Mouse (Mus musculus) liver, embryonic 13.5 days (tissue): Measurements from ENCODE around the gene Gimap8. TPM values are rescaled to one million over a fixed set of nuclear protein-coding genes. Genes with fewer than 3 reads are reported as not detected.
"Not testable (repeated sequence)": the region's sequence is repeated elsewhere in the genome, so short reads cannot be mapped to it uniquely, and the experiment has no call there.

ENCODE experiments used
- ATAC-seq: fragments of 200-750 bp; cut with Nextera tagmentation; 2 replicates; pipeline ENCODE4 v1.8.0; 2017; ENCODE audit warnings: low read depth, mild to moderate bottlenecking, moderate number of reproducible peaks, moderate library complexity
- DNase-seq: peaks from one replicate; pipeline ENCODE4 v3.0.0; 2022
- H3K27ac ChIP-seq: fragments of 300-500 bp; sonication (generic); 2 replicates; pipeline ENCODE4 v1.5.1; 2015; ENCODE audit warnings: moderate library complexity, mild to moderate bottlenecking, inconsistent platforms
- H3K27me3 ChIP-seq: fragments of 300-500 bp; sonication (generic); 2 replicates; pipeline ENCODE4 v1.6.1; 2015; ENCODE audit warnings: mild to moderate bottlenecking, inconsistent platforms
- H3K36me3 ChIP-seq: fragments of 300-500 bp; sonication (generic); 2 replicates; pipeline ENCODE4 v1.6.1; 2015; ENCODE audit warnings: mild to moderate bottlenecking, inconsistent platforms
- H3K4me1 ChIP-seq: fragments of 300-500 bp; sonication (generic); replicated peaks from 2 replicates; pipeline ENCODE4 v1.6.1; 2015; ENCODE audit warnings: inconsistent platforms
- H3K4me2 ChIP-seq: fragments of 300-500 bp; sonication (generic); 2 replicates; pipeline ENCODE4 v1.6.1; 2015; ENCODE audit warnings: inconsistent platforms, mild to moderate bottlenecking, moderate library complexity
- H3K4me3 ChIP-seq: fragments of 300-500 bp; sonication (generic); replicated peaks from 2 replicates; pipeline ENCODE4 v1.5.1; 2015; ENCODE audit warnings: mild to moderate bottlenecking, inconsistent platforms
- H3K9ac ChIP-seq: fragments of 300-500 bp; sonication (generic); 2 replicates; pipeline ENCODE4 v1.6.1; 2015; ENCODE audit warnings: mild to moderate bottlenecking, inconsistent platforms
- H3K9me3 ChIP-seq: fragments of 300-500 bp; sonication (generic); replicated peaks from 2 replicates; pipeline ENCODE4 v1.6.1; 2016; ENCODE audit warnings: inconsistent platforms
- WGBS: fragments of 180-500 bp; shearing (Covaris S2); methylation state at CpG from one replicate; pipeline ENCODE4 v1.1.7; 2015; ENCODE audit not compliant: insufficient replicate concordance; 5-methylcytosine and 5-hydroxymethylcytosine counted together
- polyA plus RNA-seq: library from polyadenylated mRNA; unstranded; fragments of >200 nt; fragmentation: Nextera tagmentation; extraction: Ambion mirVana; gene quantifications from 2 replicates; pipeline ENCODE4 v1.2.1, GENCODE M21; 2015

Gimap8 gene
- 0.73 and 0.93 TPM in 2 replicates for polyA plus RNA-seq

DNA sequence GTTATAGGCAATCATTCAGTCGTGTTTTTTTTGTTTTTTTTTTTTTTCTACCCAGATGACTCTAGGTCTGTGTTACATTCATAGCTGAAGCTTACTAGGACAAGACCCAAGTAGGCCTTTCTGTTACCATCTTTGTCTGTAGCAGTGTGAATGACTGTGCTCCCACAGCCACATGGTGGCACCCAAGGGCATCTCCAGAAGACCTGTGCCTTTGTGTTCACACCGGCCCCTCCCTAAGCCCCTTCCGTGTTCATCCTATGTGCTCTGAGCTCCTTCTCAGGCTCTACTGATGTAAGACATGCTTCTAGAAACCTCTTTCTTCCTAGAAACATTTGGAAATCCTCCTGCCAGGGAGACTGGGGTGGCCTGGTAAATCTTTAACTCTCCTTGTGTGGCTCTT, at the start of gene Gimap8:
Gimap8 (plus strand) TSS at position 240 of the 400 bp plus-strand sequence.
- H3K4me3 ChIP-seq, result no peak within 1 kb of the TSS
- H3K9me3 ChIP-seq, result no peaks in the 10 kb centered on the region
- 13% methylated on average over 3 of the region's 3 CpGs for WGBS
- no peak within 1 kb of the TSS; the same call in 1 of the 2 replicates for H3K4me2 ChIP-seq
- DNase-seq (no peak), ATAC-seq (no peak)
- no peaks in the 10 kb centered on the region for H3K36me3 ChIP-seq
- H3K4me1 ChIP-seq, result peaks cover 3% of the 10 kb centered on the region; the same call in 1 of the 2 replicates
- H3K27me3 ChIP-seq, result no peaks in the 10 kb centered on the region; the same call in 1 of the 2 replicates
- H3K9ac ChIP-seq, result no peak within 1 kb of the TSS
- no peak within 1 kb of the TSS for H3K27ac ChIP-seq

GRCm38 (mm10) chr6:48600594-48600993, 46.4 kb upstream of the Gimap8 start:
- Histone ChIP-seq H3K36me3 (peaks cover 44% of the 10 kb centered on the region), H3K4me1 (peaks cover 45% of the 10 kb centered on the region), H3K27me3 (no peaks in the 10 kb centered on the region), H3K9me3 (peaks cover 12% of the 10 kb centered on the region; the same call in 1 of the 2 replicates), H3K4me2 (peak overlapping the region; percentile 95; the same call in 1 of the 2 replicates), H3K4me3 (no peak overlapping the region), H3K9ac (no peak overlapping the region), H3K27ac (no peak overlapping the region)
- no peak for DNase-seq
- no peak for ATAC-seq
- WGBS, result 59% methylated on average over 1 of the region's 1 CpGs

- peak; percentile 99 for ATAC-seq
- Histone ChIP-seq H3K9me3 (peaks cover 8% of the 10 kb centered on the region; the same call in 1 of the 2 replicates), H3K36me3 (peaks cover 37% of the 10 kb centered on the region), H3K27ac (peak within 1 kb of the TSS; percentile 75), H3K27me3 (no peaks in the 10 kb centered on the region), H3K4me1 (peaks cover 45% of the 10 kb centered on the region), H3K9ac (peak within 1 kb of the TSS; percentile 72), H3K4me2 (peak within 1 kb of the TSS; percentile 95), H3K4me3 (peak within 1 kb of the TSS; percentile 72)
- DNase-seq, result peak; percentile 90
- WGBS, result 5% methylated on average over 42 of the region's 42 CpGs
Observed at GRCm38 (mm10) chr6:48601271-48602079, 45.6 kb upstream of the Gimap8 start, which contains the start of gene Zfp775. Gene Zfp775 (plus strand): TSS chr6:48602063.

GRCm38 (mm10) chr6:48602080-48602741, 44.8 kb upstream of the Gimap8 start:
- peak; percentile 65 for ATAC-seq
- WGBS, result 2% methylated on average over 28 of the region's 28 CpGs
- Histone ChIP-seq H3K27me3 (no peaks in the 10 kb centered on the region), H3K9me3 (peaks cover 1% of the 10 kb centered on the region; the same call in 1 of the 2 replicates), H3K9ac (peak overlapping the region; percentile 72), H3K4me2 (peak overlapping the region; percentile 95), H3K4me3 (peak overlapping the region; percentile 72), H3K4me1 (peaks cover 45% of the 10 kb centered on the region), H3K27ac (peak overlapping the region; percentile 75), H3K36me3 (peaks cover 30% of the 10 kb centered on the region)
- DNase-seq, result peak; percentile 20

DNA sequence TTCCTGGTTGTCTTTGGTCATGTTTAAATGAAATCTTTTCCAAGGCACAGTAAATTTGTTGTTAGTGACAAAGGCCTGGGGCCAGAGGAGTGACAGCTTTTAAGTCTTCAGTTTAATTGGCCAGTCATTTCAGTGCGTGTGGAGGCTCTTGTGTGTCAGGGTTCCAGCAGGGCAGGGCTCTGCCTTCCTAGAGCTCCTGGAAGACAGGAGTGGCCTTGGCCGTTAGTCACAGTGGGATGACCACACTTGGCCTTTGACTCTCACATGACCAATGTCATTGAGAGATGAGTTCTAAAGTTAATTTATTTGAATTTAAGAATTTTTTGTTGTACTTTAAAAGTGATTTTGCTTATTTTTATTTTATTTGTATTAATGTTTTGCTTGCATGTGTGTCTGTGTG, 38.9 kb upstream of the Gimap8 start:
- H3K27me3 ChIP-seq, result no peaks in the 10 kb centered on the region
- DNase-seq (no peak), ATAC-seq (no peak)
- 79% methylated on average over 2 of the region's 2 CpGs for WGBS
- H3K27ac ChIP-seq, result no peak overlapping the region
- no peaks in the 10 kb centered on the region for H3K36me3 ChIP-seq
- peaks cover 10% of the 10 kb centered on the region for H3K4me1 ChIP-seq
- no peak overlapping the region for H3K4me2 ChIP-seq
- H3K9me3 ChIP-seq, result no peaks in the 10 kb centered on the region
- no peak overlapping the region for H3K4me3 ChIP-seq
- H3K9ac ChIP-seq, result no peak overlapping the region

- DNase-seq (no peak), ATAC-seq (peak; percentile 53)
- WGBS, result 44% methylated on average over 7 of the region's 7 CpGs
- Histone ChIP-seq H3K4me2 (no peak overlapping the region), H3K27ac (no peak overlapping the region), H3K27me3 (no peaks in the 10 kb centered on the region), H3K4me1 (peaks cover 8% of the 10 kb centered on the region), H3K9ac (no peak overlapping the region), H3K36me3 (peaks cover 3% of the 10 kb centered on the region; the same call in 1 of the 2 replicates), H3K4me3 (no peak overlapping the region), H3K9me3 (no peaks in the 10 kb centered on the region)
Observed at GRCm38 (mm10) chr6:48609512-48609911, 37.5 kb upstream of the Gimap8 start.

DNA sequence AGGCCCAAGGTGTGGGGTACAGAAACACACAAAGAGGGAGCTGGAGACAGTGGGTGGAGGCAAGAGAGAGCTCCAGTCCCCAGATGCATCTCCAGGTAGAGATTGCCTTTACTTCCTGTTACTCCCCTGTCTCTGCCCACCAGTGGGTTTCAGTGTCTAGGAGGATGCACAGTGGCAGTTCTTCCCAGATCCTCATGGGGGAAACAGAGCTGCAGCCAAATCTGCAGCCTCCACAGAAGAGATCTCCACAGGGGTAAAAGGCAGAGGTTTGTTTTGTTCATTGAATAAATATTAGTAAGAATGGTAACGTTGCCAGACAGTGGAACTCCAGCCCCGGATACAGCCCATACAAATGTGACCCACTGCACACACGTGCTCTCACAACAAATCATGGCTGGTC, 36.4 kb upstream of the Gimap8 start:
- Histone ChIP-seq H3K9me3 (no peaks in the 10 kb centered on the region), H3K4me3 (no peak overlapping the region), H3K36me3 (peaks cover 3% of the 10 kb centered on the region; the same call in 1 of the 2 replicates), H3K27ac (no peak overlapping the region), H3K9ac (no peak overlapping the region), H3K27me3 (no peaks in the 10 kb centered on the region), H3K4me1 (peaks cover 8% of the 10 kb centered on the region), H3K4me2 (no peak overlapping the region)
- ATAC-seq (no peak), DNase-seq (no peak)
- WGBS, result 64% methylated on average over 3 of the region's 3 CpGs

GRCm38 (mm10) chr6:48613464-48613863, 33.6 kb upstream of the Gimap8 start:
- no peaks in the 10 kb centered on the region for H3K27me3 ChIP-seq
- H3K9ac ChIP-seq, result no peak overlapping the region
- H3K36me3 ChIP-seq, result peaks cover 3% of the 10 kb centered on the region; the same call in 1 of the 2 replicates
- DNase-seq (no peak), ATAC-seq (no peak)
- H3K4me1 ChIP-seq, result peaks cover 8% of the 10 kb centered on the region
- no peak overlapping the region for H3K4me3 ChIP-seq
- no peaks in the 10 kb centered on the region for H3K9me3 ChIP-seq
- WGBS, result 64% methylated on average over 4 of the region's 4 CpGs
- H3K4me2 ChIP-seq, result no peak overlapping the region
- H3K27ac ChIP-seq, result no peak overlapping the region

DNA sequence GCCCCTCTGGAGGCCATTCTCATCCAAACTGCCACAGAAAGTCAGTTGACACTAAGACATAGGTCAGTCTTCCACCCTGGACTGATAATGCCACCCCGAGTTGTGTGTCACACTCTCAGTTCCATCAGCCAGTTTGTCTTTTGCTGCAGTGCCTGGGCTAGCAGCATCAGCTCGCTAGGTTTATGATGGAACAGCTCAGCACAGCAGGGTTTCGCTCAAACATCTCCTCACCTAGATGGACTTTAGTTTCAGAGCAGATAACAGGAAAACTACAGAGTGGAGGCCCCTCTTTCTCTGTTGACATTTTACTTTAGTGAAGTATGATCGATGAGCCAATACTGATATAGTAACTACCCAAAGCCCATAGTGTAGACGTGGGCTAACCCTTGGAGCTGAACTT, 32.3 kb upstream of the Gimap8 start:
- no peak overlapping the region for H3K4me2 ChIP-seq
- ATAC-seq, result peak; percentile 43; the same call in 1 of the 2 replicates

GRCm38 (mm10) chr6:48620031-48620430, 27.0 kb upstream of the Gimap8 start:
- no peaks in the 10 kb centered on the region for H3K27me3 ChIP-seq
- peaks cover 16% of the 10 kb centered on the region for H3K36me3 ChIP-seq
- no peaks in the 10 kb centered on the region for H3K9me3 ChIP-seq
- no peak overlapping the region for H3K4me2 ChIP-seq
- ATAC-seq (no peak), DNase-seq (no peak)
- no peak overlapping the region for H3K27ac ChIP-seq
- no peaks in the 10 kb centered on the region for H3K4me1 ChIP-seq
- H3K4me3 ChIP-seq, result no peak overlapping the region
- 87% methylated on average over 30 of the region's 30 CpGs for WGBS
- H3K9ac ChIP-seq, result no peak overlapping the region

More for the DNA sequence above, 32.3 kb upstream of the Gimap8 start:
- 63% methylated on average over 5 of the region's 5 CpGs for WGBS
- Histone ChIP-seq H3K4me3 (no peak overlapping the region), H3K4me1 (no peaks in the 10 kb centered on the region), H3K27ac (no peak overlapping the region), H3K36me3 (peaks cover 12% of the 10 kb centered on the region), H3K9me3 (no peaks in the 10 kb centered on the region), H3K27me3 (no peaks in the 10 kb centered on the region), H3K9ac (no peak overlapping the region)
- DNase-seq, result no peak

GRCm38 (mm10) chr6:48622186-48622843, 24.7 kb upstream of the Gimap8 start:
- not testable (repeated sequence) for H3K4me3 ChIP-seq, H3K9ac ChIP-seq, H3K4me1 ChIP-seq, H3K9me3 ChIP-seq, ATAC-seq, H3K27ac ChIP-seq, H3K4me2 ChIP-seq, DNase-seq
- peaks cover 18% of the 10 kb centered on the region for H3K27me3 ChIP-seq
- H3K36me3 ChIP-seq, result peaks cover 16% of the 10 kb centered on the region
- WGBS, result 67% methylated on average over 8 of the region's 8 CpGs
